Mouse (Mus musculus) bone marrow macrophage, adult 2 months (primary cell): ENCODE measurements around the gene Zfp189.

ENCODE experiments used
- CTCF ChIP-seq: IDR thresholded peaks from 2 replicates; pipeline ENCODE4 v1.5.1; 2012; ENCODE audit warnings: low read depth, mild to moderate bottlenecking, low read length, moderate library complexity
- POLR2A ChIP-seq: IDR thresholded peaks from 2 replicates; pipeline ENCODE4 v1.6.1; 2012; ENCODE audit warnings: mild to moderate bottlenecking, low read depth, low read length, borderline replicate concordance

DNA sequence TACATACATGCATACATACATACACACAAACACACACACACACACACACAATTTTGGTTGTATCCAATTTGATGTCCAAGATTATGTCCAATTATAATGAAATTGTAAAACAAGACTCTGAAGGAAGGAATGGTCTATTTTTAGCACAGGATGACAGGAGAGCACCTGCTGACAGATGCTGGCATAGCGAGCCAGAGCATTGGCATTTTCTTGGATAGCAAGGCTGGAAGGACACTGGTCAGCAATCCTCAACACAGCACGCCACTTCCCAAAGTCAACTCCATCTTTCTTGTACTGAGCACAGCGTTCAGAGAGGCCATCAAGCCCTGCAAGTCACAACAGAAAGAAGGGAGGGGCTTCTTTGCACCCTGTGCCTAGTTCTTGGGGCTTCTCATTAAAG lies 20.0 kb downstream of the Zfp189 start:
- TF ChIP-seq CTCF (no peak), POLR2A (no peak)
